Mouse (Mus musculus) intestine, embryonic 15.5 days (tissue): ENCODE measurements at regions not wholly inside any gene's neighbourhood (a gene's known extent, or its start where the extent isn't known, plus 50 kb on each side); places are given as distances from the start of the nearest gene placed in this dataset.

Source experiments
- ATAC-seq: fragments of 200-750 bp; cut with Nextera tagmentation; 2 replicates; pipeline ENCODE4 v1.8.0; 2017; ENCODE audit warnings: moderate TSS enrichment, moderate library complexity
- H3K27ac ChIP-seq: fragments of 300-500 bp; sonication (generic); 2 replicates; pipeline ENCODE4 v1.5.1; 2015; ENCODE audit warnings: mild to moderate bottlenecking, inconsistent platforms
- H3K27me3 ChIP-seq: fragments of 300-500 bp; sonication (generic); replicated peaks from 2 replicates; pipeline ENCODE4 v1.6.1; 2015; ENCODE audit warnings: inconsistent platforms
- H3K36me3 ChIP-seq: fragments of 300-500 bp; sonication (generic); 2 replicates; pipeline ENCODE4 v1.6.1; 2015; ENCODE audit warnings: inconsistent platforms
- H3K4me1 ChIP-seq: fragments of 300-500 bp; sonication (generic); replicated peaks from 2 replicates; pipeline ENCODE4 v1.6.1; 2015; ENCODE audit warnings: inconsistent platforms
- H3K4me2 ChIP-seq: fragments of 300-500 bp; sonication (generic); replicated peaks from 2 replicates; pipeline ENCODE4 v1.6.1; 2015; ENCODE audit warnings: mild to moderate bottlenecking, inconsistent platforms
- H3K4me3 ChIP-seq: fragments of 300-500 bp; sonication (generic); replicated peaks from 2 replicates; pipeline ENCODE4 v1.5.1; 2015; ENCODE audit warnings: inconsistent platforms
- H3K9ac ChIP-seq: fragments of 300-500 bp; sonication (generic); 2 replicates; pipeline ENCODE4 v1.6.1; 2015; ENCODE audit warnings: inconsistent platforms
- H3K9me3 ChIP-seq: fragments of 300-500 bp; sonication (generic); 2 replicates; pipeline ENCODE4 v1.6.1; 2016; ENCODE audit warnings: inconsistent platforms
- WGBS: fragments of 180-500 bp; shearing (Covaris S2); methylation state at CpG from one replicate; pipeline ENCODE4 v1.1.7; 2015; 5-methylcytosine and 5-hydroxymethylcytosine counted together

DNA sequence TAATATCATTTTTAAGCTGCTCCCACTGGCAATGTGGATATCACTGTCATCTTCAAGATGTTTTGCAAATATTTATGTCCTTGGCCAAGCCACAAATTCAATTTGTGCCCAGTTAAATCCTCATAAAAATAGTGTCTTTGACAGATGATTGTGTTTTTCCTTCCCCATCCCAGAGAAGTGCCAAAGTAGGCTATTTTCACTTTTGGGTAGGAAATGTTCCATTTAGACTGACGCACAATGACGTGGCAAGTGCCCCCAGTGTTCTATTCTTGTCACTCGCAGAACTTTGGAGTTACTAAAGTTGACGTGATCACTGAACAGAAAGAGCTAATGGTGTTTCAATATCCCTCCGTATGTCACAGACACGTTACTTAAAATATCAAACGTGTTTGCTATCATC lies 710.5 kb upstream of the Sox9 start:
- H3K4me3 ChIP-seq = no peak overlapping the region
- H3K27me3 ChIP-seq = no peaks in the 10 kb centered on the region
- no peak for ATAC-seq
- H3K9ac ChIP-seq = no peak overlapping the region
- H3K9me3 ChIP-seq = no peaks in the 10 kb centered on the region
- H3K4me2 ChIP-seq = no peak overlapping the region
- H3K4me1 ChIP-seq = no peaks in the 10 kb centered on the region
- WGBS = 86% methylated on average over 7 of the region's 7 CpGs
- H3K36me3 ChIP-seq = no peaks in the 10 kb centered on the region
- no peak overlapping the region for H3K27ac ChIP-seq

DNA sequence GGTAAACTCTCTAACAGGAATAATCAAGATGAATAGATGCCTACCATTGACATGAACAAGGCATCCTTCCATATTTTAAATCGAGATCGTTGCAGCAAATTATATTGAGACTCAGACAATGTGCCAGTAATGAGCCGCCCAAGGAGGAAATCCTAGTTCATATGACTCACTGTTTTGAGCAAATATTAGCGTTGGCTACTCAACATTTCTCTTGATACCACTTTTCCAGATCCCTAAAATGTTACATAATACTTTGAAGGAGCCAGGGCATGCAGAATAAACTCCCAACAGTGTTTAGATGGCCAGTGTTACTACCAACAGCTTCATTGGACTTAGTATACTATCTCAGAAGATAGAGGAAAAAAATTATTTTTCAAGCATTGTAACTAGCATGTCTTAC lies 700.6 kb upstream of the Sox9 start:
- Histone ChIP-seq H3K4me2 (no peak overlapping the region), H3K9me3 (no peaks in the 10 kb centered on the region), H3K36me3 (no peaks in the 10 kb centered on the region), H3K4me3 (no peak overlapping the region), H3K27ac (no peak overlapping the region), H3K4me1 (no peaks in the 10 kb centered on the region), H3K9ac (no peak overlapping the region), H3K27me3 (no peaks in the 10 kb centered on the region)
- WGBS = 93% methylated on average over 4 of the region's 4 CpGs
- no peak for ATAC-seq

DNA sequence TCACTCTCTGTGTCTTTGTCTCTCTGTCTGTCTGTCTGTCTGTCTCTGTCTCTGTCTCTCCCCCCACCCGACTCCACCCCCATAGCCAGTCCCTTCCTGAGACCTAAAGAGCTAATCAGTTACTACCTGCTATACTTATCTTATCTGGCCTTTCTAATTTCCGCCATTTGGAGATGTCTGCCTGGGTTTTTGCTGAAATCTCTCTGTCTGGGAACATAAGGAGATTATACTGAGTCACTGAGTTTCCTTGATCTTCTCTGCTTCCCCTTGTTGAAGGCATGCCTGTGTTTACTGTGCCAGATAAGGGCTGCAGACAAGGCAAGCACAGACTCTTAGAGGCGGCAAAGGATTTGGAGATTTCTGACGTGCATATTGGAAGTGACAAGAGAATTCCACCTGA lies 699.0 kb upstream of the Sox9 start:
- Histone ChIP-seq H3K27ac (no peak overlapping the region), H3K9ac (no peak overlapping the region), H3K4me1 (no peaks in the 10 kb centered on the region), H3K27me3 (no peaks in the 10 kb centered on the region), H3K4me2 (no peak overlapping the region), H3K4me3 (no peak overlapping the region), H3K36me3 (no peaks in the 10 kb centered on the region), H3K9me3 (no peaks in the 10 kb centered on the region)
- WGBS = 20% methylated on average over 4 of the region's 4 CpGs
- peak; percentile 55 for ATAC-seq

DNA sequence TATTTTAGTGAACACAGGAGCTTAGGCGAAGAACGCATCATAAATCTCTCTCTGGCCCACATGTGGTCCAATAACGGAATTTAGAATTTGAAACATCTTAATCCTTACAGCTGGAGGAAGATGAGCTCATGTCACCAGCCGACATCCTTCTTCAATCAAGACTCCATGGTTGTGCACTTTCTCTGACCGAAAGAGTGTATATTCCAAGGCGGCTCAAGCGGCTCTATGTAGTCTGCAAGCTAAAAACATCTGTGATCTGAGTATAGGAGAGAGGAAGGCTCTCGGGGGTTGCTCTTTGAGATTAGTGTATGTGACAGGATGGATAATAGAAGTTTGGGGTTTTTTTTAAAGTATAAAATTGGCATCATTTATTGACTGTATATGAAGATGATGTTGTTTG lies 689.9 kb upstream of the Sox9 start:
- Histone ChIP-seq H3K9ac (no peak overlapping the region), H3K4me2 (no peak overlapping the region), H3K27me3 (no peaks in the 10 kb centered on the region; the same call in 1 of the 2 replicates), H3K27ac (no peak overlapping the region), H3K4me1 (no peaks in the 10 kb centered on the region), H3K36me3 (no peaks in the 10 kb centered on the region), H3K9me3 (no peaks in the 10 kb centered on the region), H3K4me3 (no peak overlapping the region)
- 59% methylated on average over 8 of the region's 8 CpGs for WGBS
- no peak for ATAC-seq

DNA sequence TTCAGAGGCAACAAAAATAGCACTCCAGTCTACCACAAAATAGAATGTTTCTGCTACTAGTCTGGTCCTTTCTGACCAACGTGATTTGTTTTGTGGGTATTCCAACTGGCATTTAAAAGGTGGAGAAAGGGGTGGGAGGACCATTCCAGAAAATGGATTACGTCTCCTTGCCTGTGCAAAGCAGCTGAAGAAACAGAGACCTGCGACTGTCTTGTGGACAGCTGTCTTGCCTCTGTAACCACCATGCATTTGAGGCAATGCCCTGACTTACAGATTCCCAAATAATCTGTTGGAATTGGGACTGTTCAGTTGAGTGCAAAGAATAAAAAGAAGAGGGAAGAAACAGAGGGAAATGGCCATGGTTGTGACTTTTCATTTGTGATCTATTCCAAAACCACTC lies 687.0 kb upstream of the Sox9 start:
- 63% methylated on average over 3 of the region's 3 CpGs for WGBS
- no peaks in the 10 kb centered on the region for H3K36me3 ChIP-seq
- no peak overlapping the region for H3K9ac ChIP-seq
- H3K27me3 ChIP-seq = no peaks in the 10 kb centered on the region
- no peaks in the 10 kb centered on the region for H3K4me1 ChIP-seq
- no peaks in the 10 kb centered on the region for H3K9me3 ChIP-seq
- no peak overlapping the region for H3K27ac ChIP-seq
- ATAC-seq = no peak
- H3K4me3 ChIP-seq = no peak overlapping the region
- no peak overlapping the region for H3K4me2 ChIP-seq

DNA sequence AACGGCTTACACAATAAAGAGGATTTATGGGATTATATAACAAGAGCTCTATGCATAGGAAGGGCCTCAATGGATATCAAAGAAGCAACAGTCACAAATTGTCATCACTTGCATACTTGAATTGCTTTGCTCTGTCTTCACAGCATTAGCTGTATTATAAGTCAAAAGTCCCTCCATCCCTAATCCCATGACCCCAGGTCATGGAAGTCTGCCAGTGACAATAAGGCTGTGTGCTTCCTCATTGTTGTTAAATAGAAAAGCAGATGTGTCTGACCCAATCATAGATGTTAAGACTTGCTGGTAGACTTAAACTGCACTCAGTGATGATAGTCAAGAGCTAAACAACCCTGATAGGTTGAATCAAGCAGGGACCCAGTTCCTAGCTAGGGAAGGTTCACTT lies 683.9 kb upstream of the Sox9 start:
- Histone ChIP-seq H3K4me2 (no peak overlapping the region), H3K27me3 (no peaks in the 10 kb centered on the region), H3K4me1 (no peaks in the 10 kb centered on the region), H3K9ac (no peak overlapping the region), H3K36me3 (no peaks in the 10 kb centered on the region), H3K4me3 (no peak overlapping the region), H3K9me3 (no peaks in the 10 kb centered on the region), H3K27ac (no peak overlapping the region)
- no peak for ATAC-seq
- WGBS = 73% methylated on average over 1 of the region's 1 CpGs

DNA sequence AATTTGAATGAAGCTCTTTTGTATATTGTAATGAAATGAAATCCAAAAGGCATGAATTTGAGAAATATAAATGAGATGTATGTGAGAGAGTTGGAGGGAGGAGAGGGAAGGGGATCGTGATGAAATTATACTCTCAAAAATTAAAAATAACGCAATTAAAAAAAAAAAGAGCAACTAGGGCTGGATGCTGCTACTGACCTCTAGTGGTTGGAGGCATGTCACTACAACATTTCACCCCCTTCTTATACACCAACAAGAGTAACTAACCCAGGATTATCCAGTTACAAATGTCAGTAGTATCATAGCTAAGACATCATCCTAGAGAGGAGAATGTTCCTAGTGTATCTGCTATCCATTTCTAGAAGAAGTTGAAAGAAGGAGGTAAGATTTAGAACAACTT lies 678.8 kb upstream of the Sox9 start:
- H3K27me3 ChIP-seq = no peaks in the 10 kb centered on the region
- no peak for ATAC-seq
- 0 out of 2 replicates have a peak, but pooled peaks cover 2% of the 10 kb centered on the region for H3K4me1 ChIP-seq
- WGBS = 69% methylated on average over 2 of the region's 2 CpGs
- H3K9ac ChIP-seq = no peak overlapping the region
- H3K4me2 ChIP-seq = no peak overlapping the region
- H3K4me3 ChIP-seq = no peak overlapping the region
- H3K9me3 ChIP-seq = no peaks in the 10 kb centered on the region
- H3K36me3 ChIP-seq = no peaks in the 10 kb centered on the region
- H3K27ac ChIP-seq = no peak overlapping the region

DNA sequence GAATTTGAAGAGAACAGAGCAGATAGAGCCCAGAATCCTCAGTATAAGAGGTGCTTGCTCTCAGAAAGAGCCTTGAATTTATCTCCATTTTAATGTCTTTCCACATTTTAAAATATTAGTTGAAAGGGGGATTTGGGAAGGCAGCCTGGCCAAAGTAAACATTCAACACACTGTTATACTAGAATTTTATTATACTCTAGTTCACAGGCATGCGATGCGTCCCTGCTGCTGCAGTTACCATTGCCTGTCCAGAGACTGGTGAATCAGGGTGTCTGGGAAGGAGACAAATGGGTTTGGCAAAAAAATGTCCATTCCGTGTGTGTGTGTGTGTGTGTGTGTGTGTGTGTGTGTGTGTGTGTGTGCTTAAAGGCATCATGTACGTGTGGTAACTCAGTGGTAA lies 675.1 kb upstream of the Sox9 start:
- no peaks in the 10 kb centered on the region for H3K9me3 ChIP-seq
- H3K4me1 ChIP-seq = 0 out of 2 replicates have a peak, but pooled peaks cover 2% of the 10 kb centered on the region
- no peak overlapping the region for H3K9ac ChIP-seq
- no peaks in the 10 kb centered on the region for H3K36me3 ChIP-seq
- no peak overlapping the region for H3K4me2 ChIP-seq
- peak; percentile 55; the same call in 1 of the 2 replicates for ATAC-seq
- no peaks in the 10 kb centered on the region for H3K27me3 ChIP-seq
- no peak overlapping the region for H3K4me3 ChIP-seq
- no peak overlapping the region for H3K27ac ChIP-seq
- 36% methylated on average over 4 of the region's 4 CpGs for WGBS

DNA sequence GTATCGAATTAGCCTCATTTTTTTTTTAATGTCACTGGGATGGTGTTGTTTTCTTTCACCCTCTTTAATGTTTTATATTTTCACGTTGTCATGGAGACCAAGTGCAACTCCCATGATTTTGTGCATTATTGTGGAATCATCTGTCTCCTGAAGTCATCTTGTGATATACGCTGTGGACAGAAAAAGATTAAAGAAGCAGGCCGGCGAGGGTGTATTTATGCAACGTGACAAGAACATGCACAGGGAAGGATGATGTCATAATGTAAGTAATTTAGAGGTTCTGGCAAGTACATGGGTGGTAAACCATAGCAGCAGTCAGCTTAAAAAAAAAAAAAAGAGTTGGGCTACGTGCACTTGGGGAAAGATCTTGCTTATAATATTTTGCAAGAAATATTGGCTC lies 674.7 kb upstream of the Sox9 start:
- no peak overlapping the region for H3K4me2 ChIP-seq

DNA sequence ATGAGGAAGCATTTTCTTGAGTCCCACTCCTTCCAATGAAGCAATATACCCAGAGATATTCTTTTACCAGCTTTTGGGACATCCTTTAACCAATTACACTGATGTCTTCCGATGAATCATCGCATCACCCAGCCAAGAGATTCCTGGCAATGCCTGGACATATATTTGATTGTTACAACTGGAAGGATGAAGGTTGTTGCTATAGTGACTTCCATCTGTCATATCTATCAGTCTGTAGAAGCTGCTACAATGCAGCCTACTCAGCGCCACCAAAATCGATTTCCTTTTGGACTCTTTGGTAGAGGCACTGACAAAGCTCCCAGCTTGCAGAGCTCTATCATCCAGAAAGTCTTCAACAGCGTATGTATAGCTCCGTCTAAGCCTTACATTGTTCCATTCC lies 661.0 kb upstream of the Sox9 start:
- WGBS = 90% methylated on average over 6 of the region's 6 CpGs
- H3K9ac ChIP-seq = no peak overlapping the region
- no peak overlapping the region for H3K4me2 ChIP-seq
- no peak overlapping the region for H3K27ac ChIP-seq
- H3K4me3 ChIP-seq = no peak overlapping the region
- H3K27me3 ChIP-seq = no peaks in the 10 kb centered on the region
- ATAC-seq = no peak
- no peaks in the 10 kb centered on the region for H3K4me1 ChIP-seq
- H3K36me3 ChIP-seq = no peaks in the 10 kb centered on the region
- H3K9me3 ChIP-seq = no peaks in the 10 kb centered on the region

More for the DNA sequence above, 674.7 kb upstream of the Sox9 start:
- ATAC-seq = peak; percentile 45; the same call in 1 of the 2 replicates
- Histone ChIP-seq H3K9me3 (no peaks in the 10 kb centered on the region), H3K4me1 (0 out of 2 replicates have a peak, but pooled peaks cover 2% of the 10 kb centered on the region), H3K36me3 (no peaks in the 10 kb centered on the region), H3K27me3 (no peaks in the 10 kb centered on the region), H3K9ac (no peak overlapping the region), H3K27ac (no peak overlapping the region), H3K4me3 (no peak overlapping the region)
- WGBS = 41% methylated on average over 7 of the region's 7 CpGs

DNA sequence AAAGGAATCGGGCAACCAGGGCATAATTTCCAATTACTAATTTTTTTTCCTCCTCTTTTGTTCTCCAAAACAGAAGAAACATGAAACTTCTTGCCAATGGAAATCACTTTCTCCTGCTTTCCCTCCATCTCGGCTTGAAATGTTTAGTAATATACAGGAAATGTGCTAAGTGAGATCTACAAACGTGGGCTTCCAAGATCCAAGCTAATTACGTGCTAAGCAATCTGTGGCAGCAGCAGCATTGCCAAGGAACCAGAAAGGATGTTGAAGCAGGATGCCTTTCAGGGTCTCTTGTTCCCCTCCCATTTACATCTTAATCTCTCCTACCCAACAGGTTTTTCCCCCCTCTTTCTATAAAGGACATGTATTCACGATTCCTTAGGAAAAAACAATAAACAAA lies 660.2 kb upstream of the Sox9 start:
- 64% methylated on average over 5 of the region's 5 CpGs for WGBS
- no peaks in the 10 kb centered on the region for H3K9me3 ChIP-seq

DNA sequence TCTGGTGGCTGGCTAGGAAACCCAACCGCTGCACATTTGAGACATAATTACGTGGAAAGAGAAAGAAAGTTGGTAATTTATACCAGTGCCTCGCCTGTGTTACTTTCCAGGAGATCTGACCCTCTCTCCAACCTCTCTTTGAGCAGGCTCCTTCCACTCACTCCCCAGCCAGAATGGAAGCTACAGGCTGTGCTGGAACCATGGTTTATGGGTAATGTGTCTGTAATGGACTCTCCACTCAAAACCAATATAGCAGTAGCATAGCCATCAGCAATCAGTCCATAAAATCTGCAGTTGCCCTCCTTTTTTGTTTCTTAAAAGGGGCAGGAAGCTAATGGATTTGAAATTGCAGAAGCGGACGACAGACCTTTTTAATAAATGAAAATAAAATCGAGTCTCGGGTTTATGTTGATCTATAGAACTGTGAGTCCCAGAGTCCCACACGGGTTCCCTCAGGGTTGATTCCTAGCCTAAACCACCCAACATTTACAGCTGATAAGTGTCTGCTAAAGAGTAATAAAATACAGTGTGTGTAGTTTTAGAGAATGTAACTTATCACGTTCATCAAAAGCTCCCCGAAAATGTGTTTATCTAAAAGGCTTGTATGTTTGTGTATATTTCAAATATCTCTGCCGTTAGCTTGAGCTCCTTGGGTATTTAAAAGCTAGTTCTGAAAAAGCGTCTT lies 656.6 kb upstream of the Sox9 start:
- 36% methylated on average over 12 of the region's 12 CpGs for WGBS
- no peak overlapping the region for H3K9ac ChIP-seq
- H3K9me3 ChIP-seq = no peaks in the 10 kb centered on the region
- H3K27ac ChIP-seq = no peak overlapping the region
- H3K36me3 ChIP-seq = no peaks in the 10 kb centered on the region
- no peaks in the 10 kb centered on the region for H3K27me3 ChIP-seq
- no peak for ATAC-seq
- no peaks in the 10 kb centered on the region for H3K4me1 ChIP-seq
- no peak overlapping the region for H3K4me3 ChIP-seq
- no peak overlapping the region for H3K4me2 ChIP-seq

More for the DNA sequence above, 660.2 kb upstream of the Sox9 start:
- Histone ChIP-seq H3K27ac (no peak overlapping the region), H3K9ac (no peak overlapping the region), H3K4me3 (no peak overlapping the region), H3K27me3 (no peaks in the 10 kb centered on the region), H3K4me1 (no peaks in the 10 kb centered on the region), H3K4me2 (no peak overlapping the region), H3K36me3 (no peaks in the 10 kb centered on the region)
- ATAC-seq = no peak

DNA sequence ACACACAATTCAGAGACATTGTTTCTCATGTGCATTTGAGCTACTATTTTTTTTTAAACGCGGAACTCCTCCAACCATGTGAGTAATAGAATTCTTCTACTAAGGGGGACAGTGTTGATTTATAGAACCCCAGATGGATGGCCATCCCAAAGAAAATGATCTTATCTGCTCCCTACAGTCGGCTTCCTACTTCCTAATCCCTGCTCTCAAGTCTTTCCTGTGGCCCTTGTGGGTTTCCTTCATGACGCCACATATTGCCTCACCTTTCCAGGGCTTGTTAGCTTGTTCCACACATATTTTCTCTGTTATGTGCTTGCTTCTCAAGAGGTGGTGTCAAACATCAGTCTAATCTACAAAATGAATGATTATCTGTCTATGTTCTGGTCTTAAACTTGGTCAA lies 651.9 kb upstream of the Sox9 start:
- Histone ChIP-seq H3K27me3 (no peaks in the 10 kb centered on the region), H3K36me3 (no peaks in the 10 kb centered on the region), H3K9ac (no peak overlapping the region), H3K4me3 (no peak overlapping the region), H3K4me2 (no peak overlapping the region), H3K9me3 (no peaks in the 10 kb centered on the region), H3K27ac (no peak overlapping the region), H3K4me1 (no peaks in the 10 kb centered on the region)
- ATAC-seq = no peak
- 71% methylated on average over 4 of the region's 4 CpGs for WGBS
